Mouse (Mus musculus) intestine, postnatal 0 days (tissue): ENCODE data around the gene Ptprr. TPM values are rescaled to one million over a fixed set of nuclear protein-coding genes. Genes with fewer than 3 reads are reported as not detected.

ENCODE experiments used
- ATAC-seq: fragments of 200-750 bp; cut with Nextera tagmentation; 2 replicates; pipeline ENCODE4 v1.8.0; 2017; ENCODE audit warnings: mild to moderate bottlenecking, moderate TSS enrichment, moderate library complexity
- H3K27ac ChIP-seq: fragments of 300-500 bp; sonication (generic); 2 replicates; pipeline ENCODE4 v1.5.1; 2014; ENCODE audit warnings: mild to moderate bottlenecking, low read depth, low read length, moderate library complexity
- H3K27me3 ChIP-seq: fragments of 300-500 bp; sonication (generic); replicated peaks from 2 replicates; pipeline ENCODE4 v1.6.1; 2014; ENCODE audit warnings: low read length, mixed read lengths; ENCODE audit not compliant: control insufficient read depth, insufficient read depth
- H3K36me3 ChIP-seq: fragments of 300-500 bp; sonication (generic); 2 replicates; pipeline ENCODE4 v1.6.1; 2014; ENCODE audit warnings: mild to moderate bottlenecking, moderate library complexity; ENCODE audit not compliant: control insufficient read depth, insufficient read depth
- H3K4me1 ChIP-seq: fragments of 300-500 bp; sonication (generic); replicated peaks from 2 replicates; pipeline ENCODE4 v1.6.1; 2014; ENCODE audit warnings: antibody characterized with exemption, low read length, mixed read lengths; ENCODE audit not compliant: control insufficient read depth, insufficient read depth
- H3K4me2 ChIP-seq: fragments of 300-500 bp; sonication (generic); replicated peaks from 2 replicates; pipeline ENCODE4 v1.6.1; 2014; ENCODE audit warnings: low read depth, mild to moderate bottlenecking, moderate library complexity
- H3K4me3 ChIP-seq: fragments of 300-500 bp; sonication (generic); 2 replicates; pipeline ENCODE4 v1.5.1; 2014; ENCODE audit warnings: low read depth, low read length
- H3K9ac ChIP-seq: fragments of 300-500 bp; sonication (generic); 2 replicates; pipeline ENCODE4 v1.6.1; 2014; ENCODE audit warnings: mild to moderate bottlenecking, low read depth, low read length
- H3K9me3 ChIP-seq: fragments of 300-500 bp; sonication (generic); 2 replicates; pipeline ENCODE4 v1.6.1; 2016; ENCODE audit warnings: mixed run types; ENCODE audit not compliant: control insufficient read depth
- CTCF ChIP-seq: sonication (generic); IDR thresholded peaks from 2 replicates; pipeline ENCODE4 v1.5.1; 2016; ENCODE audit warnings: low read depth, mild to moderate bottlenecking, control low read depth, antibody characterized with exemption, moderate library complexity
- WGBS: fragments of 180-500 bp; shearing (Covaris S2); extraction: QIAGEN DNeasy Blood & Tissue Kit; methylation state at CpG from one replicate; pipeline ENCODE4 v1.1.7; 2014; 5-methylcytosine and 5-hydroxymethylcytosine counted together
- polyA plus RNA-seq: library from polyadenylated mRNA; unstranded; fragments of >200 nt; fragmentation: Nextera tagmentation; extraction: Ambion mirVana; gene quantifications from 2 replicates; pipeline ENCODE4 v1.2.1, GENCODE M21; 2015

The Ptprr gene
- polyA plus RNA-seq, 1 experiment from 2014 or later: 7.5 TPM

DNA sequence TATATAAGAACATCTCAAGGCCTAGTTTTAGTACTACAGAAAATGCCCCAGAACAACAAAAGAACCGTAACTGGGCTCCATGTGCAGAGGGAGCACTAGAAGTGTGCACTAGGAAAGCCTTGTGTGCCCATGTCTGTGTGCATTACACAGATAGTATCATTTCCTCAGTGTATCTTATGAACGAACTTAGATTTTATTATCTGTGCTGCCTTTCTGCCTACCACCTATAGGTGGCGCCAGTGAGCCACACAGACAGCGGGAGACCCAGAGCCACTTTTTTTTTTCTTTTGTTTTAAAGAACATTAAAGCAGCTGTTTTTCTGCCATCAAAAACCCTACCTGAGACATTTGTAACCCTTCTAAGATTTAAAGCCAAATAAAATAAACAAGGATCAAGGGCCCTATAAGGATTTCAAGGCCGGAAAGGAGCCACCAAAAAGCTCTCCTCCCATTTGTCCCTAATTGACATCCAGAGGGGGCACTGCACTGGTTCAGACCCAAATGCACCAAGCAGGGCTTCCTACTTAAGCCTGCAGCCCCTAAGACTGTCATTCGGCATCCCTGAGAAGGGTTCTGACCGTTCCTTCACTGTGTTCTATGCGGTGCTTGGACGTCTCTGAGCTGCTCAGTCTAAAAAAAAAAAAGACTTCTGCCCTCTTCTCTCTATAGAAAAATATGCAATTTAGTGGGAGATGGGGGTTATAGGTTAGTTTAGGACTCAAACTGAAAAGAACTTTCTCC, 190.1 kb downstream of the Ptprr start:
- ATAC-seq: no peak
- no peak overlapping the region for H3K4me3 ChIP-seq
- H3K9me3 ChIP-seq: no peaks in the 10 kb centered on the region
- H3K9ac ChIP-seq: no peak overlapping the region
- H3K27me3 ChIP-seq: no peaks in the 10 kb centered on the region
- peak; percentile 94 for TF ChIP-seq CTCF
- H3K4me2 ChIP-seq: no peak overlapping the region; the same call in 1 of the 2 replicates
- H3K36me3 ChIP-seq: no peaks in the 10 kb centered on the region
- H3K4me1 ChIP-seq: 0 out of 2 replicates have a peak, but pooled peaks cover 5% of the 10 kb centered on the region
- H3K27ac ChIP-seq: no peak overlapping the region
- 31% methylated on average over 9 of the region's 9 CpGs for WGBS

DNA sequence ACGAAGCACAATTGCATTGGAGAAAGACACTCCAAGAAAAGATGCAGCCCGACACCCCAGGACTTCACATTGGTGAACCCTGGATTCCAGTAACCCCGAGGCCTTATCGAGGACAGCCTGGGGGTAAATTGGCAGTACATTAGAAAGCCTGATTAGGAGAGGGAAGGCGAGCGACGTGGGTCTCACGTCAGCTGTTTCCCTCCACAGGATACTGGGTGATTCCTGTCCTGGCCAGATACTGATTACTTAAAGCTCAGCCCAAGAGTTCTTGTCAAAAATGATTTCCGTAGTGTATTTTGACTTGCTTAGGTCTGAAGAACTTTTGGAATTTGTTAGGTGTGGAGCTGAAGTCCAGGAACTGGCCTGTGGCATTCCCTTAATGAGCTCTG, 190.7 kb downstream of the Ptprr start:
- Histone ChIP-seq H3K4me3 (no peak overlapping the region), H3K27ac (no peak overlapping the region), H3K9ac (no peak overlapping the region), H3K27me3 (no peaks in the 10 kb centered on the region), H3K36me3 (no peaks in the 10 kb centered on the region), H3K4me1 (0 out of 2 replicates have a peak, but pooled peaks cover 5% of the 10 kb centered on the region), H3K9me3 (no peaks in the 10 kb centered on the region), H3K4me2 (no peak overlapping the region)
- ATAC-seq: no peak
- 67% methylated on average over 9 of the region's 9 CpGs for WGBS
- TF ChIP-seq CTCF: no peak

DNA sequence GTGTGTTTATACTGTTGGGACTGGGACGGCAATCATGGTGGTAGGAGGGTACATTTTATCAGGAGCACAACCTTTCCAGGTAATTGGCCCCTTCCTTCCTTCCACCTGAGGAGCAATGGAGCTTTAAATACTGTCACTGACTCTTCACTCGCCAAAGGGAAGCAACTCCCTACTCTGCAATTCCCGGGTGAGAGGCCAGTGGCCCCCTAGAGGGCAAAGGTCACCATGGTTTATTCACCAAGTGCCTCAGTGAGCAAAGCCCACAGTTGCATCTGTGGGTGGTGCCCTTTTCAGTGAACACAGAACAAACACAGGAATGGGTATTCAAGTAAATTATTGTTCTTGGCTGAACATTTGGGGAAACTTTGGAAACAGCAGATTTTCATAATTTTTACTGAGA, 194.1 kb downstream of the Ptprr start:
- WGBS: 10% methylated on average over 3 of the region's 3 CpGs
- H3K4me3 ChIP-seq: no peak overlapping the region
- no peak overlapping the region for H3K4me2 ChIP-seq
- H3K9ac ChIP-seq: no peak overlapping the region
- no peaks in the 10 kb centered on the region for H3K9me3 ChIP-seq
- H3K36me3 ChIP-seq: no peaks in the 10 kb centered on the region
- H3K4me1 ChIP-seq: 0 out of 2 replicates have a peak, but pooled peaks cover 5% of the 10 kb centered on the region
- no peak overlapping the region for H3K27ac ChIP-seq
- H3K27me3 ChIP-seq: no peaks in the 10 kb centered on the region
- no peak for TF ChIP-seq CTCF
- ATAC-seq: no peak

DNA sequence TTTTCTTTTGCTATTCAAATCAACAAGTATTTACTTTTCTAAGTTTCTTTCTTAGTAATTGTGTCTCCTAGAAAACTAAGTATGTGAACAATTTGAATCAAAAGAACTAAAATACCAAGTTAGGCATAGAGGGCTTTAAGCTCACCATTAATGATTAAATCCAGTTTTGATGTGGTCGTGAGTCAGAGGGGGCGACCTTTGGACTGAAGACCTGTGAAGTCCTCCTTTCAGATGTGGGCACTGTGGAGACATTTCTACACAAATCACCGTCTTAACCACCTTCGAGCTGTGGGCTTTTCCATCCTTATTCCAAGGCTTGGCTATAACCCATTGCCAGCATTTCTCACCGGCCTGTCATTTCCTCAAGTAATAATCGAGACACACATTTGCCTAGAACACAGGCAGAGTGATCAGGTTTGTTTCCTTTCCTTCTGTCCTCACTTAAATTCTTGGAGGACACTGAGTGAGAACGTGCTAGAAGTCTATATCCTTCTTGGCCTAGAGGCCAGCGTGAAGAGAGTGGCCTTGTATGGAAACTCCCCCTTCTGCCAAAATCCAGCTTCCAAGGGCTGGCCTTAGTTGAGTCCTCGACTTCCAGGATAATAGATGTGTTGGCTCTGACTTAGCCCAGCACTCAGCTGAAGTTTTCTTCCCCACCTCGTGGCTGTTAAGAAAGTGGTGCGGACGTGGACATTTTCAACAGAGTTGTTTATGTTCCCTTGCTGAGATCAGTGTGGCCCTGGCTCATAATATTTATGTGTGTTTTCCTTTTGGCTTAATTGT, 202.5 kb downstream of the Ptprr start:
- Histone ChIP-seq H3K27me3 (no peaks in the 10 kb centered on the region), H3K9ac (no peak overlapping the region), H3K9me3 (no peaks in the 10 kb centered on the region), H3K4me1 (0 out of 2 replicates have a peak, but pooled peaks cover 3% of the 10 kb centered on the region), H3K4me2 (no peak overlapping the region), H3K27ac (no peak overlapping the region), H3K36me3 (no peaks in the 10 kb centered on the region), H3K4me3 (no peak overlapping the region)
- TF ChIP-seq CTCF: no peak
- 53% methylated on average over 12 of the region's 12 CpGs for WGBS
- ATAC-seq: no peak

DNA sequence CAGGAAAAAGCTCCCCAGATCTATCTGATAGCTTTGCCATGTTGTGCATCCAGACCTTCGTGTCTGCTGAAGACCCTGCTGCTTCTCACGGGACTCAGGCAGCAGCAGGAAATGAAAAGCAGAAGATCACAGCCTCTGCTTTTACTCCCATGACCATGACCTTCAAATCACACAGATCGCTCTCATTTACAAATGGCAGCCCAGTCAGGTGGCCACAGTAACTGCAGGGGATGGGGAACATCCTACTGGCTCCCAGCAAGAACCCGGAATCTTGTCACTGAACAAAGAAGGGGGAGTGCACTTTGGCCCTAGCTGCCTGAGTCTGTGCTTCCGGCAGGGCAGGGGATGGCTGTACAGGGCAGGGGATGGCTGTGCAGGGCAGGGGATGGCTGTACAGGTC, 217.3 kb downstream of the Ptprr start:
- ATAC-seq: no peak
- H3K4me2 ChIP-seq: no peak overlapping the region

DNA sequence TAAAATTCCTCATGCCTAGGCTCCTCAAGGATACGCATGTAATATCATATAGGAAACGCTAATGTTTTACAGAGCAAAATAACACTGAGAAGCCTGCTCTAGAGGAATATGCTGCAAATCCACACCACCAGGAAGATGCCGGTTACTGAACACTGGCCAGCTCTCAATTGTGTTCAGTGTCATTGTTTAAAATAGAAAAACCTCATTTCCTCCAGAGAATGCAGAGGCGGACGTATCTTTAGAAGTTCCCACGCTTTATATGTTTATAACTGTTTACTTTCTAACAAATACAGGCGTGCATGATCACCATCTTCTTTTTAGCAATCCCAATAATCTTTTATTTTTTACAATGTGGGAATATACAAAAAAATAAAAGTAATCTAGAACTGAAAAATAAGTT, 224.2 kb downstream of the Ptprr start:
- Histone ChIP-seq H3K27ac (no peak overlapping the region), H3K4me3 (no peak overlapping the region), H3K9me3 (peaks cover under 1% of the 10 kb centered on the region; the same call in 1 of the 2 replicates), H3K4me2 (no peak overlapping the region), H3K36me3 (no peaks in the 10 kb centered on the region), H3K9ac (no peak overlapping the region), H3K4me1 (no peaks in the 10 kb centered on the region), H3K27me3 (no peaks in the 10 kb centered on the region)
- TF ChIP-seq CTCF: no peak
- 56% methylated on average over 7 of the region's 7 CpGs for WGBS
- no peak for ATAC-seq

More for the DNA sequence above, 217.3 kb downstream of the Ptprr start:
- TF ChIP-seq CTCF: no peak
- H3K27me3 ChIP-seq: no peaks in the 10 kb centered on the region
- no peaks in the 10 kb centered on the region for H3K9me3 ChIP-seq
- 62% methylated on average over 5 of the region's 5 CpGs for WGBS
- no peaks in the 10 kb centered on the region for H3K36me3 ChIP-seq
- no peak overlapping the region for H3K27ac ChIP-seq
- H3K4me3 ChIP-seq: no peak overlapping the region
- no peaks in the 10 kb centered on the region for H3K4me1 ChIP-seq
- no peak overlapping the region for H3K9ac ChIP-seq
